Mouse (Mus musculus) urinary bladder, postnatal 25 days (tissue): Measurements from ENCODE around the gene Rcn3.
"Not testable (repeated sequence)": the region's sequence is repeated elsewhere in the genome, so short reads cannot be mapped to it uniquely, and the experiment has no call there.

Experiments used
- DNase-seq: peaks from one replicate; pipeline ENCODE4 v3.0.0; 2022; ENCODE audit warnings: low spot score

Gene Rcn3

DNA sequence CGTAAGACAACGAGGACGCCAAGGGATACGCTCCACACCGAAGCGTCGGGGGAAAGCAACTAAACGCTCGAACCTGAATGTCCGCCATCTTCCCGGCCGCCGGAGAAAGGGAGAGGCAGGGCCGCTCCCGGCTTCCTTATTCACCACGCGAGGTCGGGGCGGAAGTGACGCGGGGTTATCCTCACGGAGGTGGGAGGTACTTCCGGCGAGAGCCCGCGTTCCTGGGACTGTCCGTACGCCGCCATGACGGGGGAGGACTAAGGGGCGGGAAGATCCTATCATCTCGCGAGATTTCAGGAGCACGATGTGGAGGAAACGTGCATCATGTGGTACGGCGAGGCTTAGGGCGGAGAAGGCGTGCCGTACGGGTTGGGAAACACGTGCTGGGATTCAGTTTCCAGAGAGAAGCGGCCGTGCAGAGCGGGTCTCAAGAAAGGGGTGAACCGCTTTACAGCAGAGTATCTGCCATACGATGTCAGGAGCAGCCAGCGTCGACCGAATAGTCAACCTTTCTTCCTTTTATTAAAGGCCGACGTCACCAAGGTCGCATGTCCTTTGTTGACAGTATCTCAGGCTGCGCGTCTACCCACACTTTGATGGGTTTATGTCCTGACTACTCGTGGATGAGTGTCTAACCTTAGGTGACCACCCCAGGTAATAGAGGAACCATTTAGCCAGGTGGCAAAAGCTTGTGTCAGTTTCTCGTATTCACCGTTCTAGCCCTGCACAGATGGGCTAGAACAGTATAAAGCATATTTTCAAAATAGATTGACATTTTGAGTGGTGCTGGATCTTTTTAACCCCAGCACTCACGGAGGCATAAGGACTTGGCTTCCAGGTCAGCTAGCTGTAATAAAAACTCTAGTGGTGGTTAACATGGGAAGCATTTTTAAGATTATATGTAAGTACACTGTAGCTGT, 32.5 kb upstream of the Rcn3 start, which contains the start of gene Rps11:
Rps11 (minus strand) TSS at position 216 of the 920 bp plus-strand sequence.
- peak; percentile 96 for DNase-seq

DNA sequence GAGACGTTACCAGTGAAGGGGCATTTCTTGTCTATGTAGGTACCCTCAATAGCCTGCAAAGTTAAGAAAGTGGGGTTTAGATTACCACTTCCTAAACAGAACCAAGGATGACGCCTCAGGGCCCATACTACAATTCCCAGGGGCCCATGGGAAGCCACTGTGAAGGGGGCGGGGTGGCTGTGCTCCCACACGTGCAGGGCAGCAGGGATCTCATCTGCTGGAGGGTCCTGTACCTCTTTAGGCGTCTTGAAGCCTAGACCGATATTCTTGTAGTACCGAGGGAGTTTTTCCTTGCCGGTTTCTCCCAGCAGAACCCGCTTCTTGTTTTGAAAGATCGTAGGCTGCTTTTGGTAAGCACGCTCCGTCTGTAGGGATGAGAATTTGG, 31.2 kb upstream of the Rcn3 start:
- no peak for DNase-seq

DNA sequence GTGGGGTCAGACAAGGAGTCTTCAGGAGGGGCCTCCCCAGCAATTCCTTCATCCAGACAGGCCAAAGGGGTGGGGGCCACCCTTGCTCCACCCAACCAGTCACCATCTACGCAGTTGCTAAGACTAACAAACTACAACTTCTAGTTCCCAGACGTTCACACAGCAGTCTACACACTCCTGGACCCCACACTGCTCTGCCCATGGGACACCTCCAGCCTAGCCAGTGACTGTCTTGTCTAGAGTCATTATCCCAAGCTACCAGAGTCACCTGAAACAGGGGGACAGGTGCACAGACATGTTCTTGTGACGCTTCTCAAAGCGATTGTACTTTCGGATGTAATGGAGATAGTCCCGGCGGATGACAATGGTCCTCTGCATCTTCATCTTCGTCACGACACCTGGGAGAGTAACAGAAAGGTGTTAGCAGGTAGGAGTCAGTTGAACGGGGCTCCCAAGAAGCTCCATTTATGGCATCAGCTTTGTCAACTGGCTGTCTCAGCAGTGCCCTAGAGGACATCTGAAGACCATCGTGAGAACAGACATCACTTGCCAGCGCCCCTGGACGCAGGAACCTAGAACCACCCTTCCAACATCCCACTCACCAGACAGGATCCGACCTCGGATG, 30.7 kb upstream of the Rcn3 start:
- no peak for DNase-seq

DNA sequence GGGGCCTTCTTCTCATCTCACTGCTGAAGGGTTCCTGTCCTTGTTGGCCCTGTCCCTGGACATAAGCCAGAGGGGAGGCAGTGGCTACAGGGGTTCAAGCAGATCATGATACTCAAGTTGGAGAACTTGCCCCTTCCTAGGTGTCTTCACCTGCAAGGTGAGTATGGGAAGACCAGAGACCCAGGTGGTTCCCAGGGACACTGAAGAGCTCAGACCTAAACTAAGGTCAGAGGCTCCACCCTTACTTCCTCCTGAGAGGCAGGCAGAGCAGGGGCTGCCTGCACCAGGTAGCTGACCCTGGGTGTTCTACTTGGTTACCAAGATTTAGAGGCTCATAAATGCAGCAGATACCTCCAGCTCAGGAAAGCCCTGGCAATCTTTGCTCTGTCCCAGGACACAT, 29.9 kb upstream of the Rcn3 start:
- DNase-seq = no peak

DNA sequence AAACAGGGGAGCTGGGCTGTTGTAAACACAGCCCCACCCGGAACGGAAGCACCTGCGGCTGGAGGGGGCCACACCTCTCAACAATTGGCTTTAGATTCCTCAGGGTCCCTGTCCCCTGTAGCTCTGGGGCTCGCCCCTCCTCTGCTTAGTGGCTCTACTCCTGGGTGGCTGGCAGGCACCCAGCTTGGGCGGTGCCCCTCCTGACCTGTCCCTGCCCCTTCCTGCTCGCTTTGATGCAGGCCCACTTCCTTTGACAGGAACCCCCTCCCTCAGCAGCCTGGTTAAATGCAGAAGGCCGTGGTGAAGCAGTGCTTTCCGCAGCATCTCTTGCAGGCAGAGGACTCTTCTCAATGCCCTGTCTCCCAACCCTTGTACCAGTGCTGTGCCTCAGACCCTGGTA, 29.4 kb upstream of the Rcn3 start:
- DNase-seq = no peak

DNA sequence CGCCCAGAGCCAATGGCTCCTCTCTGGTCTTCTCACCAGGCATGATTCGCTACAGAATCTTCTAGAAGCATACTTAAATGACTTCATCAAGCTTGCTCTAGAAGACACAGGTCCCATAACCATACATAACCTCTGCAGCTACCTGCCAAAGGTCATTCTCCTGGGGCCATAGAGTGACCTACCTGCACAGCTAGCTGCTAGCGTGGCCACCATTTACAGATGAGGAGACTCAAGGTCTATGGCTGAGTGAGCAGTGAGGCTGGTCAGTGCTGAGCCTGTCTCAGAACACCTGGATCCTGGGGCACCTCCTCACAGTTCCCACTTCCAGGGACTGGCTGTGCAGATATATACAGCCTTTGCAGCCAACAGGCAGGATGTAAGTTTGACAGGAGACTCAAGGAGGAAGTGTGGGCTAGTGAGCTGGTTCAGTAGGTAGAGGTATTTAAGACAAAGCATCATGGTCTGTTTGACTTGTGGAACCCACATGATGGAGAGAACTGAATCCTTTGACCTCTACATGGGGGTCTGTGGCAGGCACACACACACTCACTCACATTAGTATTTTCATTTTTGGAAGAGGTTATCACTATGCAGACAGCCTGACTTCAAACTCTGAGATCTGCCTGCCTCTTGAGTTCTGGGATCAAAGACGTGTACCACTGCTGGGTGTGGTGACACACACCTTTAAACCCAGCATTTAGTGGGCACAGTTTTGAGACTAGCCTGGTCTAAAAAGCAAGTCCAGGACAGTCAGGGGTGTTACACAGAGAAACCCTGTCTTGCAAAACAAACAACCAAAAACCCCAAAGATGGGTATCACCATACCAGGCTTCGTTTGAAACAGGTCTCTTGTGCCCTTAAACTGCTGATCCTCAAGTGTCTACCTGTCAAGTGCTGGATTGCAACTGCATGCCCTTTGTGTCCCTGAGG, 28.0 kb upstream of the Rcn3 start:
- DNase-seq = no peak

DNA sequence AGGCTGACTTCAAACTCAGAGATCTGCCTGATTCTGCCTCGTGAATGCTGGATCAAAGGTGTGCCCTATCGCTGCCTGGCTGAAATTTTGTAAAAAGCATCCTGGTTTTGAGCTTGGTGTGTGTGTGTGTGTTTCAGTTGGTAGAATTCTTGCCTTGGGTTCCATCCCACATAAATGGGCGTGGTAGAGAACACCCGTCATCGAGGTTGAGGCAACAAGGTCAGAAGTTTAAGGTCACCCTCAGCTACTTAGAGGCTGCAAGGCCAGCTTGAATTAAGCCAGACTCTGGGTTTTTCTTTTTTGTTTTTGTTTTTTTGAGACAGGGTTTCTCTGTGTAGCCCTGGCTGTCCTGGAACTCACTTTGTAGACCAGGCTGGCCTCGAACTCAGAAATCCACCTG, 26.3 kb upstream of the Rcn3 start:
- no peak for DNase-seq

DNA sequence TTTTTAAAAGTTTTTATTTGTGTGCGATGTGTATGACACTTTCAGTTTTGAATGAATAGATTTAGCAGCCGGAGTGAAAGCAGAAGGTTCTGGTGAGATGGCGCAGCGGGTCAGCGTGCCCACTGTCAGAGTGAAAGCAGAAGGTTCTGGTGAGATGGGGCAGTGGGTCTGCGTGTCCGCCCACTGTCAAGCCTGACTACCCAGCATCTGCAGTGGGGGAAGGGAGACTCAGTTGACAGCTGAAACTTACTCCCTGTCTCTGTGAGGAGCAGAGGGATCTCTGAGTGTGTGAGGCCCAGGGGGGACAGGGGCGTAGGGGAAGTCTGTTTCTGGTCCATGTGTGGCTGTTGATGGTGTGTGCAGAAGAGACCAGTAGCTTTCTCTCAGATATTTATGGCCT, 25.5 kb upstream of the Rcn3 start:
- DNase-seq = no peak

DNA sequence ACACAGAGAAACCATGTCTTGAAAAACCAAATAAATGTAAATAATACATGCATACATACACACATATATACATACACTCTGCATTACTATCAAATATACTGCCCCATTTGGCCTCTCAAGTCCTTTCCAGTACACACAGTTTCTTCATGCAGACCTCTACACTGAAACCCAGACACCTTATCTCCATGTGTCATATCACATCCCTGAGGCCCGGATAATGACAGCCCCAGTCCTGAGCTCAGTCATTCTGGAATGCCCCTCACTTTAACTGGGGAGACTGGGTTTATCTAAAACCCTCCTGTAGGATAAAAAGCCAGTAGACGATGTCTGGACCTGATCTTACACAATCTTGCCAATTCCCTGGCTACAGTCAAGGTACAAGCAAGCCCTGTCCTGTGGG, 21.5 kb upstream of the Rcn3 start:
- DNase-seq = no peak

DNA sequence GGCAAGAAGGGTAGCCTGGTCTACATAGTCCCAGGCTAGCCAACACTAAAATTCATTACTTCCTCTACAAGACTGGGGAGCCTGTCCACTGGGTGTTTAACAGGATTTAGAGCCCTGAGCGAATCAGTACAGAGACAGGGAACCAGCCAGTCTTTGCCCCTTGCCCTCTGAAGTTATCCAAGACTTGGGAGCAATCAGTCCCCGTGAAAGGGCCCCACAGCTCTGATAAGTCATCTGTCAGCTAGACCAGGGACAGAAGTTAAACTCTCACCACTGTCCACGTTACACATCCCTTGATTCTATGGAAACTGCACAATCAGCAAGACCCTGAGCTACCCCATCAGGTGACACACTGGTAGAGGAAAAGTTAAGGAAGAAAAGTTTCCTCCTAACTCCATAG, 20.5 kb upstream of the Rcn3 start:
- no peak for DNase-seq

DNA sequence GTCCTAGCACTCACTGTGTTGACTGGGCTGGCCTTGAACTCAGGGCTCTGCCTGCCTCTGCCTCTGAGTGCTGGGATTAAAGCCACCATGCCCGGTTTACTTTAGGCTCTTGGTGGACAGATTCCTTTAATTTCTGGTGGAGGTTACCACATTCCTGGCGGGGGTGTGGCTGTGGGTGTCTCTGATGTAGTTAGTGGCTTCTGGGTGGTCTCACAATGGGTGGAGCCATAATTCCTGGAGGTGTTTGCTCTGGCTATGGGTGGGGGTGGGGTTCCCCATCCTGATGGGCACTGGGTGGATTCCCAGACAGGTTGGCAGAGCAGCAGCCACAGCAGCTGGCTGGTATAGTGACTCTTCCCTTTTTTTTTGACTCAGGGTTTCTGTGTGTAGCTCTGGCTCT, 19.9 kb upstream of the Rcn3 start:
- no peak for DNase-seq

DNA sequence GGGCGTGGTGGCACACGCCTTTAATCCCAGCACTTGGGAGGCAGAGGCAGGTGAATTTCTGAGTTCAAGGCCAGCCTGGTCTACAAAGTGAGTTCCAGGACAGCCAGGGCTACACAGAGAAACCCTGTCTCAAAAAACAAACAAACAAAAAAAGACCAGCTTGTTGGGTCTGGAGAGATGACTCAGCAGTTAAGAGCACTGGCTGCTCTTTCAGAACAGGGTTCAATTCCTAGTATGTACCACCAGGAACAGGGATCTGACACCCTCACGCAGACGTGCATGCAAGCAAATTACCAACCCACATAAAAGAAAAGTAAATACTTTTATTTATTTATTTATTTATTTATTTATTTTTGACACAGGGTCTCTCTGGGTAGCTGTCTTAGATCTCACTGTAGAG, 18.1 kb upstream of the Rcn3 start:
- not testable (repeated sequence) for DNase-seq

DNA sequence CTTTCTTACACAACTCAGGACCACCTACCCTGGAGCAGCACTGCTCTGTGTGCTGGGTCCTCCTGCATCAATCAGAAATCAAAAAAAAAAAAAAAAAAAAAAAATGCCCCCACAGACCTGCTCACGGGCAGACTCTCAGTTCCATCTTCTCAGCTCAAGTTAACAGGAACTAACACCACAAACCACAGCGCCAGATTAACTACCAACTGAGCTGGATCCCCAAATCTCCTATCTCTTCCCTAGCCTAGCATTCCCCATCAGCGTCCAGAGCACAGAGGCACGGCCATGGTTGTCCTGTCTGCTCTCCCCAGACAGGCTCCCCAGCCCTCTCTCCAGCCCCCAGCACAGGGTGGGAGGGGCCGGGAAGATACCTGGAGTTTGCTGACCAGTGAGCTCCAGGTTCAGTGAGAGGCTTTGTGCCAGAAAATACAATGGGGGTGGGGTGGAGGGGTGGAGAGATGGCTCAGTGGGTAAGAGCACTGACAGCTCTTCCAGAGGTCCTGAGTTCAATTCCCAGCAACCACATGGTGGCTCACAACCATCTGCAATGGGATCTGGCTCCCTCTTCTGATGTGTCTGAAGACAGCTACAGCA, 15.1 kb upstream of the Rcn3 start:
- no peak for DNase-seq

DNA sequence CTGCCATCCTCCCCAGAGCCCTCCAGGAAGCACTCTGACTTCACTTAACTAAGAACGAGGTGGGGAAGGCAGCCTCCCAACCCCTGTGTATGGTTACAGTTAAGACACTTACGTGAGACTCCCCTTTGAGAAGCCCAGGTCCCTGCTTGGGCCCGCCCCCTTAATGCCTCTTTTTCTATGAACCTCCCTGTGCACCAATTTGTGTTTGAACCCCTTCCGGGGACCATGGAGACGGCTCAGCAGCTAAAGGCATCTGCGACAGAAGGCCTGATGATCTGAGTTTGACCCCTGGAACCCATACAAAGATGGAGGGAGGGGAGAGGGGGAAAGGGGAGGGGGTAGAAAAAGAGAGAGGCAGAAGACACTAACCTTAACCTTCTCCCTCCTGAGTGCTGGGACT, 14.4 kb upstream of the Rcn3 start:
- DNase-seq = no peak

DNA sequence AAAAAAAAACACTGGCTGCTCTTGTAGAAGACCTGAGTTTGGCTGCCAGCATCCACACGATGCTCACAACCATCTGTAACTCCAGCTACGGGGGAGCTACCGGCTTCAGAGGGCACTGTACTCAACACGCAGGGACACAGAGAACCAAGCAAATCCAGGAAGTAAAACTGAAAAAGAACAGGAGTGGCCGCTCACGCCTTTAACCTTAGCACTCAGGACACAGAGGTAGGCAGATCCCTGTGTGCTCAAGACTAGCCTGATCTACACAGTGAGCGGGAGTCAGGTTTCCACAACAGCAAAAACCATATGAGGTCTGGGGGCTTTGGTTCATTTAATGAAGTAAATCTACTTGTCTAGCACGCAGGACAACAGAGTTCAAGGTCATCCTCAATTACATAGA, 13.5 kb upstream of the Rcn3 start:
- DNase-seq = no peak

DNA sequence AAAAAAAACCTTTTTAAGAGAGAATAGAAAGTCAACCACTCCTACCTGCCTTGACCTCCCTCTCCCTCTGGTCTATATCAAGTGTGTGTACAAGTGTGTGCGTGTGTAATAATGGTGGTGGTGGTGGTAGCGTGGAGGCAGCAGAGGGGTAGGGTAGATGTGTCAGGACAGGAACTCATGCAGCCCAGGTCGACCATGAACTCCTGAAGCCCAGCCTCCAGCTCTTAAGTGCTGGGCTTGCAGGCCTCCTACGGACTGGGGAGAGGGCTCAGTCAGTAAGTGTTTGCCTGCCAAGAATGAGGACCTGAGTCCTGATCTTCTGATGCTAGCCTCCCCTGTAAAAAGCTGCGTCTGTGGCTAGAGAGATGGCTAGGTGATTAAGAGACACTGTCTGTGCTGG, 12.9 kb upstream of the Rcn3 start:
- no peak for DNase-seq

DNA sequence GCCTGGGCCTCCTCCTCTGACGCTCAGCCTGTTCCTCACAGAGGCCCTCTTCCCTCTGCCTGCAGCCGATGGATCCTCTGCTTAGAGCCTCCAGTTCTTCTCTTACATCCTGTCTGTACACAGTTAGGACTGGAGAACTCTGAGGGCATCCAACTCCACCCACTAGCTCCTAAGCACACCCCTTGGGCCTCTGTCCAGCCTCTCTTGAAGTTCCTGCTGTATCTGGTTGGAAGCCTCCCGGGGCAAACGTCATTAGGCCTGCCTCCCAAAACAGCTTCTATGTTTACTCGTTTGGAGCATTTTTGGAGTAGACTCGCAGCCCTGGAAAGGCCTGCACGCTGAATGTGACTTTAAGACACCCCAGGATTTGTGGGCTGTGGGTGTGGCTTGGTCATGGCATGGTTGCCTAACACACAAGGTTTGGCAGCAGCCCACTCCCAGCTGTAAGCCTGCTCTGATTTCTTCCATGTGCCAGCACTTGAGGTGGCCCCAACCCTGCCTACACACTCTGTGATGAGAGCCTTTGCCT, 11.7 kb upstream of the Rcn3 start, which contains the start of gene Fcgrt:
Fcgrt (minus strand) TSS at position 200 of the 529 bp plus-strand sequence.
- DNase-seq = peak; percentile 74

DNA sequence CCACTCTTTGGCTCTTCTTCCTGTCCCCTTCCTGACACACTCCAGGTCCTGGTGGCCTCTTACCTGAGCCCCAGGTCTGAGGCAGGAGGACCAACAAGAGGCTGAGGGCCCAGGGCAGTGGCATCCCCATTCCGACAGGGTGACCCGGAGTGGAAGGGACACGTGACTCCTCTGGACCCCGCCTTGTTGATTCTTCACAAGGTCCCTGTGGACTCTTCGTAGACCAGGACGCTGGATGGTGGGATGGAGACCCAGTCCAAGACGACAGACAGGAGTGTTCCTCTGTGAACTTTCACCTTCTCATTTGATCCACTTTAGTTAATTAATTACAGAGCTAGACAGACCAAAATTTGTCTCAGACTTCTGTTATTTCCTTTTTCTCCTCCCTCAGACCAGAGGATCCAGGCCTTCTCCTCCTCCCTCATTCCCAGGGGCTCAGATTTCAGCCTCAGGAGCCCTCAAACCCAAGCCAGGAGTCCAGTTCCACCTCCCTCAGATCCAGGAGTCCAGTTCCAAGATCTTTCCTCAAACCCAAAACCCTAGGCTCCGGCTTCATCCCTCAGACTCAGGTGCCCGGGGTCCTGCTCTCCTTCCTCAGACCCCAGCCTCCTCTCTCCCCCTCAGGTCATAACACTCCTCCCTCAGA, 11.0 kb upstream of the Rcn3 start:
- DNase-seq = no peak

DNA sequence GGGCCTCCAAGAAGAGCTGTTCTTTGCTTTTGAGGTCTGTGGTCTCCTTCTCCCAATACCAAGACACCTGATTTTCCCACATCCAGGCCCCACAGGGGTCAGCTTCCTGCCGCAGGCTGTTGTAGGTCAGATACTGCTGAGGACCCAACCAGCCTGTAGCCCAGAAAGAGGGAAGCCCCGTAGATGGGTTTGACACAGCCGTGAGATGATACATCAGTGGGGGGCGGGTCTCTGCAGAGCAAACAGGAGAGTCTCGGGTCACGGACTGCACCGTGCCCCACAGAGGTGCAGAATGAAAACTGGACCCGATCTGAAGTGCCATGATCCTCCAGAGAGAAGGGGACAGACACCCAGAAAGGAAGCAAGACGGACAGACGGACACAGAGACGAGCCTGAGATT, 10.4 kb upstream of the Rcn3 start:
- DNase-seq = no peak

DNA sequence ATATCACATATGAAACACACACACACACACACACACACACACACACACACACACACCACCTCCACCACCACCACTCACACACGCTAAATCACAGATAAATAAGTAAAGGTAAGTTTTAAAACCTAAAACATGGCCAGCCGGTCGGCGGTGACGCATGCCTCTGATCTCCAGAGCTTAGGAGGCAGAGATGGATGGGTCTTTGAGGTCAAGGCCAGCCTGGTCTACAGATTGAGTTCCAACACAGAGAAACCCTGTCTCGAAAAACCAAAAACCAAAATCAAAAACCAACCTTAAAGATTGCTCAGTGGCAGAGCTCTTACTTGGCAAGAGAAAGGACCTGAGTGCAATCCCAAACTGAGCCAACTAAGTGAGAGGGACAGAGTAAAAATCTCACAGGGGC, 8.0 kb upstream of the Rcn3 start:
- DNase-seq = no peak

DNA sequence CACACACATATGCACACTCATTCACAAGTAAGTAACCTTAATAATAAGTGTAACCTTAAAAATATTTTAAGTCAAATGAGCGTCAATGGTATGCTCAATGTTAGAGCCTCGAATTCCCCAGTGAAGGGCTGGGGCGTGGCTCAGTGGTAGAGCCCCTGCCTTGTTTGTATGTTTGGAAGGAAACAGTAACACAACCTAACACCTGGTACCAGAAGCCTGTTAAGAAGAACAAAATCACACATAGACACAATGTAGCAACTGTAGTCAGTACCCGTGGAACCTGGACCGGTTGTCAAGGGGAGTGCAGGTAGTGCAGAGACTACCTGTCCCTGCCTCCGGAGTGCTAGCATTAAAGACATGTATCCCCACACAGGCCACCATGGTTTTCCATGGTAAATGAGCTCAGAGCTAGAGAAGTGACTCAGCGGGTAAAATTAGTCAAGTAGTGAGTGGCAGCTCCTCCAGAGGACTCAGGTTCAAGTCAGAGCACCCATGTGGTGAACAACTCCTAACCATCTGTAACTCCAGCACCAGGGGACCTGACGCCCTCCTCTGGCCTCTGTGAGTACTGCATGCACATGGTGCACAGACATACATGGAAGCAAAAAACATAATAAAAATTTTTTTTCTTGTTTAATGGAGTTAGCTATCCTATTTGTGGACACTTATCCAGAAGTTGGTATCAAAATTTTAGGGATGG, 6.7 kb upstream of the Rcn3 start:
- DNase-seq = no peak
